Mouse (Mus musculus) kidney, adult 18-20 months (tissue): ENCODE measurements around the gene Asprv1.

Source experiments
- DNase-seq: peaks from one replicate; pipeline ENCODE4 v3.0.0; 2021

Gene Asprv1

GRCm38 (mm10) chr6:86668580-86669239, 40.7 kb downstream of the Asprv1 start, which contains the start of gene Mxd1:
Mxd1 (minus strand) TSS chr6:86669161.
- DNase-seq = no peak

GRCm38 (mm10) chr6:86669240-86669727, 41.3 kb downstream of the Asprv1 start:
- DNase-seq = peak; percentile 100

DNA sequence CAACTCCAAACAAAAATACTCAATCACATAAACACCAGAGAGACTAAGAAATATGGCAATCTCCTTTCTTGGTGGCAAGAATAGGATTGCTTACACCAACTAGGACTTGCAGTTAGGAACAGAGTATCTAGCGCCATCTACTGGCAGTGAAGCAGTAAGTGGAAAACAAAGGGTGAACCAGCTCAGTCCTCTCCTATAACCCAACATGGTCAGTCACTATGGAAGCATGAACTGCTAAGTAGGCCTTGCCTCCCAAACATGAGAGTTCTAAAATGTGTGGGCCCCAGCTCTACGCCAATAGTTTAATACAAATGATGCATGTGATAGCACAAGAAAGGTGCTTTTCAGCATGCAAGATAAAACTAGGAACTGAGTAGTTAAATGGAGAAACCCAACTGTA, 42.9 kb downstream of the Asprv1 start:
- DNase-seq = peak; percentile 44

- DNase-seq = peak; percentile 40
Observed at GRCm38 (mm10) chr6:86678341-86678740, 50.4 kb downstream of the Asprv1 start.
